Mouse (Mus musculus) lung, postnatal 0 days (tissue): ENCODE measurements around the gene Smpx. TPM values are rescaled to one million over a fixed set of nuclear protein-coding genes. Genes with fewer than 3 reads are reported as not detected.

Source experiments
- ATAC-seq: fragments of 200-750 bp; cut with Nextera tagmentation; 2 replicates; pipeline ENCODE4 v1.8.0; 2017; ENCODE audit warnings: moderate library complexity
- DNase-seq: peaks from one replicate; pipeline ENCODE4 v3.0.0-alpha.2; 2016; ENCODE audit warnings: low spot score
- H3K27ac ChIP-seq: fragments of 300-500 bp; sonication (generic); 2 replicates; pipeline ENCODE4 v1.5.1; 2014; ENCODE audit warnings: antibody characterized with exemption, mild to moderate bottlenecking, low read length, mixed read lengths
- H3K27me3 ChIP-seq: fragments of 300-500 bp; sonication (generic); replicated peaks from 2 replicates; pipeline ENCODE4 v1.6.1; 2014; ENCODE audit warnings: low read length, mixed read lengths; ENCODE audit not compliant: insufficient read depth
- H3K36me3 ChIP-seq: fragments of 300-500 bp; sonication (generic); 2 replicates; pipeline ENCODE4 v1.6.1; 2014; ENCODE audit warnings: low read length, mixed read lengths; ENCODE audit not compliant: insufficient read depth
- H3K4me1 ChIP-seq: fragments of 300-500 bp; sonication (generic); 2 replicates; pipeline ENCODE4 v1.6.1; 2014; ENCODE audit warnings: antibody characterized with exemption, low read depth, low read length, mixed read lengths; ENCODE audit not compliant: insufficient read depth
- H3K4me2 ChIP-seq: fragments of 300-500 bp; sonication (generic); replicated peaks from 2 replicates; pipeline ENCODE4 v1.6.1; 2014; ENCODE audit warnings: low read depth, mild to moderate bottlenecking, low read length, moderate library complexity, mixed read lengths
- H3K4me3 ChIP-seq: fragments of 300-500 bp; sonication (generic); 2 replicates; pipeline ENCODE4 v1.5.1; 2014; ENCODE audit warnings: low read depth, low read length
- H3K9ac ChIP-seq: fragments of 300-500 bp; sonication (generic); replicated peaks from 2 replicates; pipeline ENCODE4 v1.6.1; 2014; ENCODE audit warnings: low read depth, mild to moderate bottlenecking
- H3K9me3 ChIP-seq: fragments of 300-500 bp; sonication (generic); 2 replicates; pipeline ENCODE4 v1.6.1; 2016; ENCODE audit warnings: low read length, mixed read lengths
- CTCF ChIP-seq: IDR thresholded peaks from 2 replicates; pipeline ENCODE4 v1.5.1; 2016; ENCODE audit warnings: antibody characterized with exemption, mild to moderate bottlenecking
- EP300 ChIP-seq: IDR thresholded peaks from 2 replicates; pipeline ENCODE4 v1.6.1; 2016; ENCODE audit warnings: antibody characterized with exemption, mild to moderate bottlenecking, control low read depth
- WGBS: fragments of 180-500 bp; shearing (Covaris S2); extraction: QIAGEN DNeasy Blood & Tissue Kit; methylation state at CpG from one replicate; pipeline ENCODE4 v1.1.7; 2014; 5-methylcytosine and 5-hydroxymethylcytosine counted together
- polyA plus RNA-seq: library from polyadenylated mRNA; unstranded; fragments of >200 nt; fragmentation: Nextera tagmentation; extraction: Ambion mirVana; gene quantifications from 2 replicates; pipeline ENCODE4 v1.2.1, GENCODE M21; 2015

Gene Smpx
- polyA plus RNA-seq, 1 experiment from 2014 or later: 12.4 TPM

DNA sequence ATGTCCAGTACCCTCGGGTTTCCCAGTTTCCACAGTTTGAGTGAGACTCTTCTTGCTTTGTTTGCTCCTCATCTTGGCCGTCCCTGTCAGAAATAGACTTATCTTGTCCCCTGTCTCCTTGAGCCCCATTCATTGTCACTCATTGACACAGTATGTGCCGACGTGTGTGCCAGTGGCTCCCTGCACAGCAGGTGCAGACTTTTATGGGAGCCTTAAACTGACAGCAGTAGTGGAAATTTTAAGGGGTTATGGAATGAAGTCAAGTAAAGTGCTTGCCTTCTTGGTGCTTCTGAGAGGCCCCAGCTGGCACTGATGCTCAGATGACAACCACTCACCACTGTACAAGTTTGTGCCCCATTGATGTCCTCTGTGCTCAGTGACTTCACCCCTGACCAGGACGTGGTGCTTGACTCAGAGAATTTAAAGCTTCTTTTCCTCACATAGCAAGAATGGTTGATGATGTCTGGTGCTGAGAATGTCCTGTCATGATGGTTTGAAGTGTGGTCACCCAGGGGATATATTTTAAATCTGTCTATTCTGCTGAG, 1.0 kb upstream of the Smpx start:
- no peaks in the 10 kb centered on the region for H3K27me3 ChIP-seq
- H3K4me3 ChIP-seq: no peak overlapping the region
- H3K4me1 ChIP-seq: no peaks in the 10 kb centered on the region
- peak; percentile 46; the same call in 1 of the 2 replicates for ATAC-seq
- H3K4me2 ChIP-seq: no peak overlapping the region
- WGBS: 42% methylated on average over 5 of the region's 5 CpGs
- no peaks in the 10 kb centered on the region for H3K9me3 ChIP-seq
- H3K27ac ChIP-seq: no peak overlapping the region
- no peak overlapping the region for H3K9ac ChIP-seq
- TF ChIP-seq CTCF (no peak), EP300 (no peak)
- DNase-seq: no peak
- no peaks in the 10 kb centered on the region for H3K36me3 ChIP-seq

DNA sequence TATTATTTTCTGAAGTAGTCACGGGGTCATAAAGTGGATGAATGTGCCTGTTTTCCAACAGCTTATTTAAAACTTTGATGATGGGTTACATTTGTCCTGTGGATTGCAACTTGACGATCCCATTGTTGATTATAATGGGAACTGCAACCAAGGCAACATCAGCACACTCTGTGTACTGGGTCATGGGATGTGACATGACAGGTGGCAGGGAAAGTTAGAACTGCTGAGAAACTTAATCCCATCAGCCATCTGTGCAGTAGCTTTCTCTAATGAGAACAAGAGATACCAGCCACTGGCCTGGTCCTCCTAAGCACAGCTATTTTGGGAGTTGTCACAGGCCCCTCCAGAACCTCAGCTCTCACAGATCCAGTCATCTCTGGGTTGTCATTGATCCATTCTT, 8.5 kb downstream of the Smpx start:
- Histone ChIP-seq H3K9me3 (no peaks in the 10 kb centered on the region), H3K4me3 (no peak overlapping the region), H3K9ac (no peak overlapping the region), H3K27me3 (no peaks in the 10 kb centered on the region), H3K36me3 (no peaks in the 10 kb centered on the region), H3K4me2 (no peak overlapping the region), H3K4me1 (no peaks in the 10 kb centered on the region), H3K27ac (no peak overlapping the region)
- no peak for DNase-seq
- TF ChIP-seq CTCF: no peak
- no peak for TF ChIP-seq EP300
- WGBS: 89% methylated on average over 2 of the region's 2 CpGs
- ATAC-seq: no peak

DNA sequence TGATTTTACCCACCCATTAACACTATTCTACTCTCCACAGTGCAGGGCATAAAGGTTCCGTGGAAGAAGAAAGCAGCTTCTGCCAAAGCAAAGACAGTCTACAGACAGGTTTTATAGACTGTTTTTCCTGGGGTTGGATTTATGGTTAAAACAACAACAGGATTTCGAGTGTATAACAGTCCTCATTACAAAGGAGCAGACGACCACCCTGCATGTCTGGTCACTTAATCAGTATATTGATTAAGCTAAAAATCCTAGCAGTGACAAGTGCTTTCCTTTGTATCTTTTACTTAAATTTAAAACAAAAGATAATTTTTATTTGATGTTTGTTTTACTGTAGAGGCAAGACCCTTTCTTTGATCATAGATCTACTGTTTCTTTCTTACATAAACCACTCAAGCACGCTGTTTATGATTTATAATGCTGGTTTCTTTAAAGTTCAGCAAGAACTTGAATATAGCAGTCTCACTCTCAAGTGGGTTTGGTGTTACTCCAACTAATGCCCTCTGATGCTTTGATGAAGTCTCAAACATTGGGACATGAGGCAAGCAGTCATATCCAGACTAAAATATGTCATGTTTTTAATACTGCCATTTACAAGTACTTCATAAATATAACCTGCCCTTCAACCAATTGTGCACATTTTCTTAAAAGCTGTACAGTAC, 10.0 kb downstream of the Smpx start:
- H3K27me3 ChIP-seq: no peaks in the 10 kb centered on the region
- H3K4me1 ChIP-seq: no peaks in the 10 kb centered on the region
- DNase-seq: no peak
- H3K9me3 ChIP-seq: no peaks in the 10 kb centered on the region
- WGBS: 41% methylated on average over 4 of the region's 4 CpGs
- no peak overlapping the region for H3K9ac ChIP-seq
- TF ChIP-seq CTCF (no peak), EP300 (no peak)
- H3K4me3 ChIP-seq: no peak overlapping the region
- no peak overlapping the region for H3K4me2 ChIP-seq
- no peak overlapping the region for H3K27ac ChIP-seq
- no peak for ATAC-seq
- no peaks in the 10 kb centered on the region for H3K36me3 ChIP-seq

DNA sequence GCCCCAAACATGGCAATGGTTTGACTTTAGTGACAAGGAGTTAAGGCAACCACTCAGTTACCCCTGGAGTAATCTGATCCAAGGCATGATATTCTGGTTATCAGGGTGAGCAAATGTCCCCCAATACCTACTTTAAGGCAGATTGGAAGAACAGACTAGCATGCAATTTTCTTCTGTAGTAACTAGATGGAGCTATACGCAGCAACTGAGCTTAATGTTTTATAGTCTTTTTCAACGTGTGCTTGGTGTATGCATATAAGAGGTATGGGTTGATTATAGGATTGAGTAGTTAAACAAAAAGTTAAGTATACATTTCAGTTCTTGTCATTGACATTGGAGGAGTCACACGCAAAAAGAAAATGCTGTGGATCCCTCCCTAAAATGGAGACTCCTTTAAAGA, 21.2 kb downstream of the Smpx start:
- no peak overlapping the region for H3K9ac ChIP-seq
- no peaks in the 10 kb centered on the region for H3K4me1 ChIP-seq
- no peak overlapping the region for H3K4me3 ChIP-seq
- no peaks in the 10 kb centered on the region for H3K27me3 ChIP-seq
- WGBS: 40% methylated on average over 3 of the region's 3 CpGs
- DNase-seq: no peak
- H3K4me2 ChIP-seq: no peak overlapping the region
- TF ChIP-seq EP300 (no peak), CTCF (no peak)
- no peak overlapping the region for H3K27ac ChIP-seq
- ATAC-seq: no peak
- H3K9me3 ChIP-seq: no peaks in the 10 kb centered on the region
- no peaks in the 10 kb centered on the region for H3K36me3 ChIP-seq

DNA sequence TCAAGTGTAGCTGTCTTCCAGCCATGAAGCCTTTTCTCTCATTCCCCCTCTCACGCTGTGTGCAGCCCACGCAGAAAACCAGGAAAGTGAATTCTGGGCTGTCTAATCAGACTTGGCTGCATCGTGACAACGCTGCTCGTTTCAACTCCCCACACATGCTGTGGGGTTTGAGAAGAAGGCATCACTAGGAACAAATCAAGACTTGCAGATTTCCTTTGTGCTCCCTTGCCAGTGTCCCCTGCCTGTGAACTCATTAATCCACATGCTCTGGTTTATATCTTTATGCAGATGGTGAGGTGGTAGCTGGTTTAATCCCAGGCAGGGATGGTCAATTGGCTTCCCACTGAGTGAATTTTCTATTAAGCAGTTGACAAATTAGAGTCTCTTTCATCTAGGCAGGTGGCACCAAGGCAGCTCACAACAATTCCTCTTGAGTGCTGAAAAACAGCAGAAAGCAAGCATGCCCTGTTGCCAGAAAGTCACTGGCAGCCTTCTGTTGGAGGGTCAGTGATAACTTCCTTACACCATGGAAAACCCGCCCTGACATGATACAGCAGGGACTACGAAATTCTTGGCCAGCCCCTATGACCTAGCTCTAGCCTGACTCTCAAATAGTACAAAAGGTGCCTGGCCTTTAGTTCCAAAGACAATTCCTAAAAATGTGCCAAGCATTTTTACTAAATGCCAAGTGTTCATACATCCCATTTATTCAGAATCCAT, 32.1 kb downstream of the Smpx start:
- DNase-seq (no peak), ATAC-seq (no peak)
- H3K27me3 ChIP-seq: no peaks in the 10 kb centered on the region
- no peaks in the 10 kb centered on the region for H3K36me3 ChIP-seq
- no peak overlapping the region for H3K9ac ChIP-seq
- no peaks in the 10 kb centered on the region for H3K4me1 ChIP-seq
- TF ChIP-seq CTCF (no peak), EP300 (no peak)
- 59% methylated on average over 7 of the region's 7 CpGs for WGBS
- H3K4me3 ChIP-seq: no peak overlapping the region
- H3K4me2 ChIP-seq: no peak overlapping the region
- H3K9me3 ChIP-seq: no peaks in the 10 kb centered on the region
- H3K27ac ChIP-seq: no peak overlapping the region

DNA sequence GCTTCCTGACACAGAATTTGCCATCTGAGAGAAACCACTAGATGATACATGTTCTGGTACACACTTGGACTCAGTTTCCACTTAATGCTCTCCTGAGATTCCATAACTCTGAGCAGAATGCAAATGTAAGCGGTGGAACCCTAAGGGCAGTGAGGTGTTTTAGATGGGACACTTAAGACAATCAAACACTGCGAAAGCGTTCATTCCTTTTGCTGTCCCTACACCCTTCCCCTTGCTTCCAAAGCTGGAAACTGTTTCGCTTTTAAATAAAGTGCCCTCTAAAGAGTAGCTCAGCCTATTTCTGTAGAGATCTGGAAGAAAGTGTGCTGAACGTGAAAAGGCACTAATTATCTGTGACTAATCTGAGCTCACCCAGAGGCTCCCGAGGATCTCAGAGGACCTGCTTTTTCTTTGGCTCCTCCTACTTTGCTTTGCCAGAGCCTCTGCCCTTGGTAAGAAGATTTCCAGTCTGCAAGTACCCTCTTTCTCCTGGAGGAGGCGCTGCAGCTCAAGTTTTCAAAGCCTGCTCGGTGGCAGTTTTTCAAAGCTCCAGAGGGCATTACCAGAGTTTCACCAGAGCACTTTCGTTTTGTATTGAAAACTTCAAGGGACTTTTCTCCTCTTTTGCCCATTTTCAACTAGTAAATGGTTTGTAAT, 33.1 kb downstream of the Smpx start:
- no peak overlapping the region for H3K4me3 ChIP-seq
- no peak overlapping the region; the same call in 1 of the 2 replicates for H3K4me2 ChIP-seq
- H3K9ac ChIP-seq: no peak overlapping the region
- no peaks in the 10 kb centered on the region for H3K9me3 ChIP-seq
- peak; percentile 74 for TF ChIP-seq CTCF
- TF ChIP-seq EP300: no peak
- no peaks in the 10 kb centered on the region for H3K4me1 ChIP-seq
- H3K27me3 ChIP-seq: no peaks in the 10 kb centered on the region
- no peak overlapping the region for H3K27ac ChIP-seq
- ATAC-seq: peak; percentile 46
- WGBS: 29% methylated on average over 9 of the region's 9 CpGs
- H3K36me3 ChIP-seq: no peaks in the 10 kb centered on the region
- peak; percentile 77 for DNase-seq
